Mouse (Mus musculus) leukemia stem cell, adult 10-12 weeks (primary cell): Measurements from ENCODE around the gene Olfr107. TPM values are rescaled to one million over a fixed set of nuclear protein-coding genes. Genes with fewer than 3 reads are reported as not detected.

Source experiments
- polyA plus RNA-seq: library from polyadenylated mRNA; stranded (reverse); fragments of >175 nt; gene quantifications from 2 replicates; pipeline ENCODE4 v1.2.3, GENCODE M21; 2012; ENCODE audit warnings: low replicate concordance

Gene Olfr107
- polyA plus RNA-seq: not detected in 2 replicates

DNA sequence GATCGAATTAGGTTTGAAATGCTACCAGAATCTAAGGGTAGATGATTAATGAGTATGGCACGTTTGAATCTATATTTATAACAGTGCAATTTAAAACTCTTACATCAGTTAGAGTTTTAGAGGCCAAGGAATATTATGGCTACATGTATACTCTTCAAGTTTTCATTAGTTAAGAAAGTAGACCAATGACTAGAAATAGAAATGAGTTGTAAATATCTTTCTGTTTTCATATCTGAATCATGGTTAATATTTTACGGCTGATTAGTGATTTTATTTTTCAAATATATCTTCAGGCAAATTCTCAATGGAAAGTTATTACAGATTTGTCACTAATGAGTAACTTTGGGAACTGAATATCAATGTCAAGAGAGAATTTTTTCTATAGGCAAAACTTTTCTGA is at the start of gene Olfr107:
Olfr107 (plus strand) TSS at position 301 of the 400 bp plus-strand sequence.

DNA sequence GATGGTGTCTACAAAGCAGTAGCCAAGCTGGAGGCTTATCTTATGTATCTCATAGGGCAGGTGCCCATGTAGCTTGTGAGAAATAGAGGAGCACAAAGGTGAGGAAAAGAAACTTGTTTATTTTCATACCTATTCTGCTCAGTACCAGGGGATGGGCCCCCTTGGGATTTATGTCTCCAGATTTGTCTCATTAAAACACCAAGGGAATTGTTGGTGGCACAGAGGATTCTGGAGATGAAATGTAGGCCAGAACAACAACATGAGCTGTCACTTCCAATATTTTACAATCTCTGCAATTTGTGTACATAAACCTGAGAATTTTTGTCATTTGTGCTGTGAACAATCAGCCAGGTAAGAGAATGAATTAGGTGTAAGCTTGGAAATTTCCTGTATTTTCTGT is 39.7 kb upstream of the Olfr107 start, which contains the start of gene Olfr104-ps:
Olfr104-ps (plus strand) TSS at position 301 of the 400 bp plus-strand sequence.

DNA sequence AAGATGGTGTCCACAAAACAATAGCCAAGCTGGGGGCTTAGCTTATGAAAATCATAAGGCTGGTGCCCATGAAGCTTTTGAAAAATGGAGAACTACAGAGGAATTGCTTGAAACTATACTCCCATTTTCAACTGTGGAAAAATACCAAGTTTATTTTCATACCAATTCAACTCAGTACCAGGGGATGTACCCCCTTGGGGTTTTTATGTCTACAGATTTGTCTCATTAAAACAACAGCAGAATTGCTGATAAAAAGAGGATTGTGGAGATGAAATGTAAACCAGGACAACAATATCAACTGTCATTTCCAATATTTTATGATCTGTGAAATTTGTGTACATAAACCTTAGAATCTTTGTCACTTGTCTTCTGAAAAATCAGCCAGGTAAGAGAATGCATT is 20.3 kb upstream of the Olfr107 start, which contains the start of gene Olfr105-ps:
Olfr105-ps (plus strand) TSS at position 301 of the 400 bp plus-strand sequence.

DNA sequence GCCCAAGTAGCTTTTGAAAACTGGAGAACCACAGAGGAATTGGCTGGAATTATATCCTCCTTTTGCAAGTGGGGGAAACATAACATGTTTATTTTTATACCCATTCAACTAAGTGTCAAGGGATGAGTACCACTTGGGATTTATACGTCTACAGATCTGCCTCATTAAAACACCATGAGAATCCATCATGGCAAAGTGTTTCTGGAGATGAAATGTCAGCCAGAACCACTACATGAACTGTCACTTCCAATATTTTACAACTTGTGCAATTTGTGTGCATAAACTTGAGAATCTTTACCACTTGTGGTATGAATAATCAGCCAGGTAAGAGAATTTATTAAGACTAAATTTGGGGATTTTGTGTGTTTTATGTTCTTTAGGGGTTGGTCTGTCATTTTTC is 8.9 kb upstream of the Olfr107 start, which contains the start of gene Olfr106-ps:
Olfr106-ps (plus strand) TSS at position 301 of the 400 bp plus-strand sequence.

DNA sequence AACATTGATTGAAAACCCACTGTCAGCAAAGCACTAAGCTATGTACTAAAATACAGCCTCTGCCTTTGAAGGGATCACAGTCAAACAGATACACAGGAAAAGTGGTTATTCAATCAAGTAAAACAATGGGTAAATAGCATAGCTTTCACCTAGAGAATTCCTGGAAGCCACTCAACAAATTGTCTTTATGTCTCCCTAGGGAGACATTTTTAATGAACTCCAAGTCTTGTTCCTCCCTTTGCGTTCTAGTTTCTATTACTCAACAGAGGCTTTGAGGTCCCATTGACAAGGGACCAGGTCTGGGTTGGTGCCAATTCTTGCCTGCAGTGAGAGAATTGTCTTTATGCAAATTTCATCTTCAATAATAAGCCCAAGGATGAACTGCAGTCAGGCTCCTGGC is 46.2 kb downstream of the Olfr107 start, which contains the start of gene Olfr108:
Olfr108 (plus strand) TSS at position 301 of the 400 bp plus-strand sequence.

Other genes starting within 250 kb of the Olfr107 start
- not detected in 2 replicates for gene Olfr93, start 237.7 kb upstream of the Olfr107 start, polyA plus RNA-seq
- not detected in 2 replicates for gene Ubd, start 205.3 kb upstream of the Olfr107 start, polyA plus RNA-seq
- not detected in 2 replicates for gene Olfr94, start 198.2 kb upstream of the Olfr107 start, polyA plus RNA-seq
- not detected in 2 replicates for gene Olfr95, start 186.1 kb upstream of the Olfr107 start, polyA plus RNA-seq
- gene Olfr96, start 179.1 kb upstream of the Olfr107 start, polyA plus RNA-seq: not detected in 2 replicates
- not detected in 2 replicates for gene Olfr97, start 161.9 kb upstream of the Olfr107 start, polyA plus RNA-seq
- gene Olfr98, start 135.5 kb upstream of the Olfr107 start, polyA plus RNA-seq: not detected in 2 replicates
- 0.33 and 1.7 TPM in 2 replicates for gene H2-M3, start 129.0 kb upstream of the Olfr107 start, polyA plus RNA-seq
- not detected in 2 replicates for gene Olfr99, start 115.8 kb upstream of the Olfr107 start, polyA plus RNA-seq
- gene Olfr101, start 94.9 kb upstream of the Olfr107 start, polyA plus RNA-seq: not detected in 2 replicates
- not detected in 2 replicates for gene Olfr102, start 82.2 kb upstream of the Olfr107 start, polyA plus RNA-seq
- not detected in 2 replicates for gene Olfr103, start 59.5 kb upstream of the Olfr107 start, polyA plus RNA-seq
- not detected in 2 replicates for gene Olfr104-ps, start 39.6 kb upstream of the Olfr107 start, polyA plus RNA-seq
- gene Olfr105-ps, start 20.2 kb upstream of the Olfr107 start, polyA plus RNA-seq: not detected in 2 replicates
- gene Olfr106-ps, start 8.8 kb upstream of the Olfr107 start, polyA plus RNA-seq: not detected in 2 replicates
- not detected in 2 replicates for gene Olfr108, start 46.3 kb downstream of the Olfr107 start, polyA plus RNA-seq
- not detected in 2 replicates for gene Olfr109, start 59.7 kb downstream of the Olfr107 start, polyA plus RNA-seq
- not detected in 2 replicates for gene H2-M2, start 84.3 kb downstream of the Olfr107 start, polyA plus RNA-seq
- gene Olfr110, start 93.2 kb downstream of the Olfr107 start, polyA plus RNA-seq: not detected in 2 replicates
- gene Olfr111, start 108.8 kb downstream of the Olfr107 start, polyA plus RNA-seq: not detected in 2 replicates
- not detected in 2 replicates for gene Olfr112, start 170.2 kb downstream of the Olfr107 start, polyA plus RNA-seq
- gene Olfr113, start 178.4 kb downstream of the Olfr107 start, polyA plus RNA-seq: not detected in 2 replicates
- gene Olfr114, start 193.5 kb downstream of the Olfr107 start, polyA plus RNA-seq: 0.18 TPM in 1 of 2 replicates, not detected in the other
- not detected in 2 replicates for gene Olfr115, start 227.9 kb downstream of the Olfr107 start, polyA plus RNA-seq
- not detected in 2 replicates for gene Olfr116, start 228.0 kb downstream of the Olfr107 start, polyA plus RNA-seq